Mouse (Mus musculus) kidney, adult 9 months (tissue): ENCODE data around the gene 4933407L21Rik.
"Not testable (repeated sequence)": the region's sequence is repeated elsewhere in the genome, so short reads cannot be mapped to it uniquely, and the experiment has no call there.

Experiments used
- DNase-seq: peaks from one replicate; pipeline ENCODE4 v3.0.0; 2022

Gene 4933407L21Rik

DNA sequence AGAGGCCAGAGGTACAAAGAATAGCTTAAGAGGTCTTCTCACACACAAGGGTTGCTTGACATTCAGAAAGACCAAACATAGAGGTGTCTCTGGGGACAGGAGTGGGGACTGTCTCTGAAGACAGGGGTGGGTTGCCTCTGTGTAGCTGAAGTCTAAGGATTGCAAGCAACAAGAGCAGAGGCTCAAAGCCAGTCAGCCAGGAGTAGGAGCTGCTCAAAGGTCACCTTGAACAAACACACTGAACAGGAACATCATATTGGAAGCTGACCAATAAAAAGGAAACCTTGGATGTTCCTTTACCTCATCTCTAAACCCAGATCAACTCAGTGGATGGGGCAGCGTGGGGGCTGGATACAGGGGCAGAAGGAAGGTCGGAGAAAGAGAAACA is 31.6 kb downstream of the 4933407L21Rik start:
- no peak for DNase-seq

DNA sequence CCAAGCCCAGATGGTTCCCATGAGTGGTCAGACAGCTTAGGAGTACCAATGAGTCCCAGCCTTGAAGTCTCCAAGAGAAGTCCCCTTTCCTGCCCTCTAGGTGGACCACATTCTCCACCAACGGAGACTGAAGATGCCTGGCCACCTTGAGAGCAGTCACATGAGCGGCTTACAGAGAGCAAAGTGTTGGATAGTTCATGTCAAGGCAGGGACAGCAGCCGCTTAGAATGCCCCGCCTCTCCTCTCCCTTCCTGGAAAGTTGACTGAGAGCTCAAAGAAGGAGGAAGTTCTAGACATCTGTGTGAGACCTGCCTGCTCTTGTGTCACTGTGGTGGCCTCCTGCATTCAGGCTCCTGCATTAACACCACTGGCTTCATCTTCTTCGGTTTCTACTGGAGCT is 32.6 kb downstream of the 4933407L21Rik start, which contains the start of gene Gpr55:
TSS of gene Gpr55 (minus strand) at position 135 of the 400 bp plus-strand sequence.
- no peak for DNase-seq

DNA sequence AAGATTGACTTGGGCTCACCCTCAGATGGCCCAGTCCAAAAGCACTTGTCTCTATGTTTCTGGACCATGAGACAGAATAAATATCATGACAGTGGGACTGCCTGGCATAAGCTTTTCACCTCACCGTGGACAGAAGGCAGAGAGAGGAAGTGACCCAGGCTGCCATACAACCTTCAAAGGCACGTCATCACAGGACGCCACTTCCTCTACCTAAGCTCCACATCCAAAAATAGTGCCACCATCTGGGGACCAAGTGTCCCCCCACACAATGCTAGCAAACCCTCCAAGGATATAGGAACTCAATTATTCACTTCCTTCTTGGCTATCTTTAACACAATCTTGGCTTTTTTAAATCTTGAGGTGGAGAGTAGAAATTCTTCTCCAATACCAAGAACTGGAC is 33.8 kb downstream of the 4933407L21Rik start:
- DNase-seq, result no peak

DNA sequence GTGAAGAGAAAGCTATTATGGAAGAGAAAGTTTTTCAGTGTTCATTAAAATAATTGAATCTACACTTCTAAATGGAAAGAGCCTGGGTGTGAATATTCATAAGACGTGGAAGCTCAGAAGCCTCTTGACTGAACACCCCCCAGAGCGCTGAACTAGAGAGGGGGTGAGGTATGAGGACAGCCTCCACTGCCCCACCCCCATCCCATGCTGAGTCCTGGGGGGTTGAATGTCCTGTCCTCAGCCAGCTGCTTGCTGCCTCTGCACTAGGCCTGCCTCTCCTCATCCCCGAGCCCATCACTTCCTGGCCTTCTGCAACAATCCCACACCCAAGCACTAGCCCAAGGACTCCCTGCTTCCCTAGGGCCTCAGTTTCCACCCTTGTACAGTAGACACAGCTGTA is 37.6 kb downstream of the 4933407L21Rik start:
- DNase-seq, result peak; percentile 28

GRCm38 (mm10) chr1:85969081-85969480 is 40.8 kb downstream of the 4933407L21Rik start:
- DNase-seq, result no peak

DNA sequence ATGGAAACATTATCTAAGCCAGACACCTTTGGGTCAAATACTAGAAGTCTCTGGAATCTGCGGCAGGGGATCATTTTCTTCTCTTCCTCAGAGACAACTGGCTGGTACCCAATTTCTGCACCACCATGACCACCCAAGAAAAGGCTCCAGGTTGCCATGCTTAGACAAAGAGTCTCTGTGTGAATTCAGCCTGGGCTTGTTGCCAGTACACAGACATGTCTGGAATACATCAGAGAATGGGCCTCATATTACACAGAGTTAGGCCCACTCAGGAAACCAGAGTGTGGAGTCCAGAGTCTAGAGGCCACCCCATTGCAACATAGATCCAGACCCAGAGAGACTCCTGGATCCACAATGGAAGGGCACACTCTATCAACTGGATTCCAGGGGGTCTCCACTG is 41.2 kb downstream of the 4933407L21Rik start:
- DNase-seq, result no peak

- no peak for DNase-seq
Observed at GRCm38 (mm10) chr1:85971070-85971469, 42.8 kb downstream of the 4933407L21Rik start.

DNA sequence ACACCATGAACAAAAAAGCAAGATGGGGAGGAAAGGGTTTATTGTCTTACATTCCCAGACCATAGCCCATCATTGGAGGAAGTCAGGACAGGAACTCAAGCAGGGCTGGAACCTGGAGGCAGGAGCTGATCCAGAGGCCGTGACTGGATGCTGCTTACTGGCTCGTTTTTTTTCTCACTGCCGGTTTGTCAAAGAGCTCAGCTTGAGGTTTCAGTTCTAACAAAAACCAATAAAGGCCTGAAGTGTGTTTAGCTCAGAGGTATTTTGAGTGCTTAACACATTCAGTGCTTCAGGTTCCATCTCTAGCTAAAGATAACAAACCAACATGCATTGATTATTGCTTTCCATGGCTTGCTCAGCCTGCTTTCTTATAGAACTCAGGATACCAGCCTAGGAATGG is 44.1 kb downstream of the 4933407L21Rik start:
- DNase-seq, result no peak

- DNase-seq, result no peak
Observed at GRCm38 (mm10) chr1:85973468-85973877, 45.2 kb downstream of the 4933407L21Rik start.

GRCm38 (mm10) chr1:85977709-85978108 is 49.4 kb downstream of the 4933407L21Rik start:
- no peak for DNase-seq

GRCm38 (mm10) chr1:85981738-85982357 is 53.6 kb downstream of the 4933407L21Rik start:
- peak; percentile 56 for DNase-seq

DNA sequence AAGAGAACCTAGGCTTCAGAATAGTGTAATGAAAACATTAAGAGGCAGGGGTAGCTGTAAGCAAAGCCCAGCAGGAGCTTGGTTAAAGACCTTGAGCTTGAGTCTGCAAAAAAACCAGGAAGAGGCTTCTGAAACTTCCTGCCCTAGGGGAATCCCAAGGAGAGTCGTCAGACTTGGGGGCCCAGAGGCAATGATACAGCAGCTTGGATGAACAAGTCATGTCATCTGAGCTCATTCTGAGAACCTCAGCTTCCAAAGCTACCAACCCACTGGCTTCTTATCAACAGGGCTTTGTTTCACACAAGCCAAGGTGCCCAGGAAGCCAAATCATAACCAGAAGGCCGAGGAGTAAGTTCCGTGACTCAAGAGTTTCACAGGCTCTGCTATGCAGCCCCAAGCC is 57.5 kb downstream of the 4933407L21Rik start:
- DNase-seq, result no peak

- DNase-seq, result no peak
Observed at GRCm38 (mm10) chr1:85988351-85988750, 60.1 kb downstream of the 4933407L21Rik start.

- DNase-seq, result not testable (repeated sequence)
Observed at GRCm38 (mm10) chr1:85988882-85989281, 60.6 kb downstream of the 4933407L21Rik start.
